Mouse (Mus musculus): Measurements from ENCODE around the gene Pfkm. TPM values are rescaled to one million over a fixed set of nuclear protein-coding genes. Genes with fewer than 3 reads are reported as not detected.

The Pfkm gene
- polyA plus RNA-seq, 1 experiment from 2014 or later, result 4.4 TPM

DNA sequence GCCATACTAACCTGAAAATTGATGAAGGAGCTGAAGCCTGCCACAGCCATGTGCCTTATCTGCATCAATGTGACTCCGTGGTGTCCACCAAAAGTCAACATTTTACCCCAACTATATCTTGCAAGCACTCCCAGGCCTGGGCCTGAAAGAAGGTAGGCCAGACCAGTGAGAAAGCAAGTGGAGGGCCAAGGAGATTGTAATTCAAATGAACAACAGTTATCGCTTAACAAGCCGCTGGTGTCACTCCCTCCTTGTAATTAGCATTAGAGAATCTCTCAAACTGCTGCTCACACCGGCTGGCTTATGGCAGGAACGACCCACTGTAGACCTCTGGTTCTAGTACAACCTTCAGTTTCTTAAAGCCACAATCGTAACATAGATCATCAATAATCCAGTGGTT lies 15.5 kb upstream of the Pfkm start:
- WGBS (ENCODE audit: missing documents), result 94% methylated on average over 6 of the region's 6 CpGs
- H3K4me3 ChIP-seq (ENCODE audit: inconsistent target), result no peak overlapping the region
- no peak overlapping the region for H3K27ac ChIP-seq
- H3K79me2 ChIP-seq (ENCODE audit: inconsistent target), result peaks cover 21% of the 10 kb centered on the region; the same call in 1 of the 2 replicates
- H3K36me3 ChIP-seq (ENCODE audit: inconsistent target), result peaks cover 56% of the 10 kb centered on the region

DNA sequence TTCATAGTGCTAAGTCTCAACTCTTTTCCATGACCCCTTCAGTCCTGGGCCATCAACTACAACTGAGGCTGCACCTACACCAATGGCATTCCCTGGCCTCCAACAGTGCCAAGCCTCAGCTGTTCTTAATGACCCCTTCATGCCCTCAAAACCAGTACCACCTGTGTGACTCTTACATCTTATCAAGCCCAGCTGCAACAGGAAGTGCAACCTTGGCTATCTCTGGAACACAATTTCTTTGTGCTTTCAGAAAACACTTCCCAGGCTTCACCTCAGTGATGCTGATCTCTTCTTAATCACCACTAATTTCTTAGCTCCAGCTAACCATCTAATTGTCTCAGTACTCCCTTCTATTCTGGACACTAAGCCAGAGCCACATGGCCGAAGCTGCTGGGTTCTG lies 3.5 kb upstream of the Pfkm start:
- Histone ChIP-seq H3K79me2 (ENCODE audit: inconsistent target) (peaks cover 67% of the 10 kb centered on the region), H3K36me3 (ENCODE audit: inconsistent target) (peaks cover 13% of the 10 kb centered on the region; the same call in 1 of the 2 replicates), H3K4me3 (ENCODE audit: inconsistent target) (peak overlapping the region; percentile 37), H3K27ac (peak overlapping the region; percentile 89)
- 0% methylated on average over 1 of the region's 1 CpGs for WGBS (ENCODE audit: missing documents)

DNA sequence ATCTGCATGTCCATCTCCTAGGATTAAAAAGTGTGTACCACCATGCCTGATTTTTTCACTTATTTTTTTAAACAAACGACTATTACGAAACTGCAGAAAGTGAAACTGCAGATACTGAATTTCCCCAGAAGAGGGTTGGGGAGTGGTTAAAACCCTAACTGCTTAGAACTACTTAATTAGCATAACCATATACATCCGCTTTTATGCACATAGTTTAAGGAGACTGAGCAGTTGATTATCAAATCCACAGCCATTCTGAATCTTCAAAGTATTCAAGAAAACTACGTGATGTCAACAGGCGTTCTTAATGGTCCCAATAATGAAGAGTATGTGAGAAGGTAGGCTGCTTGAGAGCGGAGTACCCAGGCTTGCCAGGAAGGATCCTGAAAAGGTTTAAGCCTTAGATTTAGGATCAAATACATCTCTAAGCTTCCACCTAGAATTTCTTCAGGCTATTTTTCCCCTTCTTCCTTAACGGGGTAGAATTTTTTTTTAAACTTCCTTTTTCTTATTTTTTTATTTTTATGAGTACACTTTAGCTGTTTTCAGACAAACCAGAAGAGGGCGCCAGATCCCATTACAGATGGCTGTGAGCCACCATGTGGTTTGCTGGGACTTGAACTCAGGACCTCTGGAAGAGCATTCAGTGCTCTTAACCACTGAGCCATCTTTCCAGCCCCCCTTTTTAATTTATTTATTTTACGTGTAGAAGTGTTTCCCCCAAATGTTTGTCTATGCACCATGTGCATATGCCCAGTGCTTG lies 2.8 kb upstream of the Pfkm start:
- H3K79me2 ChIP-seq (ENCODE audit: inconsistent target), result peaks cover 67% of the 10 kb centered on the region
- H3K27ac ChIP-seq, result peak overlapping the region; percentile 89
- 16% methylated on average over 9 of the region's 9 CpGs for WGBS (ENCODE audit: missing documents)
- H3K36me3 ChIP-seq (ENCODE audit: inconsistent target), result peaks cover 13% of the 10 kb centered on the region; the same call in 1 of the 2 replicates
- H3K4me3 ChIP-seq (ENCODE audit: inconsistent target), result peak overlapping the region; percentile 37

DNA sequence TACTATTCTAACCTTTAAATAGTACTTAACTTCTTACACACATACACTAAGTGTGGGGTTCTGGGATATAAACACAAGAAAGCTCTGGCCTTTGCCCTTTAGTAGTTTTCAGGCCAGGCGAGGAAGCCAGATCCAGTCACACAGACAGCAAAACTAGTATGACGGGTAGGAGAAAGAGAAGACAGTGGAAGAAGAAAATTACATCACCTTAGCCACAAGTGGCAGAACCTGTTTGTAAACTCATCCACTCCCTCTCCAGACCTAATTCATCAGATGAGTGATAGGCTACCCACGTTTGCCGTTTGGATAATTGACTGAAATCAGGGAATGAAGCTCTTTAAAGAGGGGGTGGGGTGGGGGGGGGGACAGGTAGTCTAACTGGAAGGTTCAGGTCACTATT lies 548 bp upstream of the Pfkm start:
- peaks cover 56% of the 10 kb centered on the region for H3K79me2 ChIP-seq (ENCODE audit: inconsistent target)
- H3K36me3 ChIP-seq (ENCODE audit: inconsistent target), result no peaks in the 10 kb centered on the region
- 8% methylated on average over 4 of the region's 4 CpGs for WGBS (ENCODE audit: missing documents)
- H3K27ac ChIP-seq, result no peak overlapping the region
- H3K4me3 ChIP-seq (ENCODE audit: inconsistent target), result peak overlapping the region; percentile 75

- H3K79me2 ChIP-seq (ENCODE audit: inconsistent target), result peaks cover 40% of the 10 kb centered on the region
- H3K36me3 ChIP-seq (ENCODE audit: inconsistent target), result no peaks in the 10 kb centered on the region
- 2% methylated on average over 58 of the region's 58 CpGs for WGBS (ENCODE audit: missing documents)
- H3K4me3 ChIP-seq (ENCODE audit: inconsistent target), result peak within 1 kb of the TSS; percentile 75
- H3K27ac ChIP-seq, result peak within 1 kb of the TSS; percentile 78
Measured at GRCm38 (mm10) chr15:98093121-98094011, 977 bp downstream of the Pfkm start, which contains the start of gene Senp1. Gene Senp1 (minus strand): TSS chr15:98093744.

DNA sequence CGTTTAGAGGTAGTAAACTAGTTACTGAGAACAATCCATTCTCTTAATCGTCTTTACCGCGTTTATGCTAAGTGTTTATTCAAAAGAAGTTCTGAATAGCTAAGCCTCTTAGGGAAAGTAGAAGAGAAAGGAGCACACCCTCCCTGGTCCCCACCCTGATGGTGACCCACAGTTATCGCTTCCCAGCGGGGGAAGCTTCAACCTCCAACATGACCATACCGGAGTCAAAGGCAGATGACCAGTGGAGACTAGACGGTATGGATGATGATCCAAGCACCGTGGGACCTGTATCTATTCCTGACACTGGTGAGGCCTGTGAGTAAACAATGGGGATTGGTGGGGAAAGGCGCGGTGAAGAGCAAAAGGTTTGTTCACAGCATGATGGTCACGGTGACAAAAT lies 2.5 kb downstream of the Pfkm start:
- 97% methylated on average over 12 of the region's 12 CpGs for WGBS (ENCODE audit: missing documents)
- peaks cover 30% of the 10 kb centered on the region for H3K79me2 ChIP-seq (ENCODE audit: inconsistent target)
- H3K36me3 ChIP-seq (ENCODE audit: inconsistent target), result no peaks in the 10 kb centered on the region
- no peak overlapping the region for H3K27ac ChIP-seq
- no peak overlapping the region for H3K4me3 ChIP-seq (ENCODE audit: inconsistent target)

DNA sequence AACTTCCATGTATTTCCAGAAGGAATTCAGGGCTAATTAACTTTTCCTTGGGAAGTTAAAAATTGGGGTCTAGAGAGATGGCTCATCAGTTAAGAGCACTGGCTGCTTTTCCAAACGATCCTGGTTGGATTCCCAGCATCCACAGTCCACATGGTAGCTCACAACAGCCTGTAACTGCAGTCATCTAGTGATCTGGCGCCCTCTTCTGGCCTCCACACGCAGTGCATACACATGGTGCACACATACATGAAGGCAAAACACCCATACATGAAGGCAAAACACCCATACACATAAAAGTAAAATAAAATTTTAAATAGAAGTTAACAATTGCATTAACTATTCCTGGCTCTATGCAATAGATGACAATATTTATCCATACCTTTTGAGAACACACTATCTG lies 4.6 kb downstream of the Pfkm start:
- H3K27ac ChIP-seq, result no peak overlapping the region
- 64% methylated on average over 3 of the region's 3 CpGs for WGBS (ENCODE audit: missing documents)
- H3K4me3 ChIP-seq (ENCODE audit: inconsistent target), result no peak overlapping the region
- peaks cover 10% of the 10 kb centered on the region for H3K79me2 ChIP-seq (ENCODE audit: inconsistent target)
- H3K36me3 ChIP-seq (ENCODE audit: inconsistent target), result no peaks in the 10 kb centered on the region

DNA sequence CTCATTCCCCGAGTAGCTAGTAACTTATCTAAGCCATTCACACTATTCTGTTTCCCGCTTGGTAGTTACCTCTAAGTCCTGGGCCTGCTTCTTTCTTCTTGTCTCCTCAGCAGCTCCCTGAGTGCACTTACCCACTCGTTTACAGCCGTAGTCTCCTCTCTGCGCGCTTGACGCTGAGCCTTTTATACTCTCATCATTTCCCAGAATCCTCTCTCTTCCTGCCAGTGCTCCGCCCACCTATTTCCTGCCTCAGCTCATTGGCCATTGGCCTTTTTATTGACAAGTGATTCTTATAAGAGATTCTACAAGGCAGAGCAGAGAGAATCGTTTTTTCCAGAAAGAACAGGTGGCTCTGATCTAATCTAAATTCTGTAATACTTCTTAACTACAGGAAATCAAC lies 6.1 kb downstream of the Pfkm start:
- Histone ChIP-seq H3K79me2 (ENCODE audit: inconsistent target) (no peaks in the 10 kb centered on the region; the same call in 1 of the 2 replicates), H3K4me3 (ENCODE audit: inconsistent target) (no peak overlapping the region), H3K36me3 (ENCODE audit: inconsistent target) (no peaks in the 10 kb centered on the region), H3K27ac (no peak overlapping the region)
- 90% methylated on average over 9 of the region's 9 CpGs for WGBS (ENCODE audit: missing documents)

DNA sequence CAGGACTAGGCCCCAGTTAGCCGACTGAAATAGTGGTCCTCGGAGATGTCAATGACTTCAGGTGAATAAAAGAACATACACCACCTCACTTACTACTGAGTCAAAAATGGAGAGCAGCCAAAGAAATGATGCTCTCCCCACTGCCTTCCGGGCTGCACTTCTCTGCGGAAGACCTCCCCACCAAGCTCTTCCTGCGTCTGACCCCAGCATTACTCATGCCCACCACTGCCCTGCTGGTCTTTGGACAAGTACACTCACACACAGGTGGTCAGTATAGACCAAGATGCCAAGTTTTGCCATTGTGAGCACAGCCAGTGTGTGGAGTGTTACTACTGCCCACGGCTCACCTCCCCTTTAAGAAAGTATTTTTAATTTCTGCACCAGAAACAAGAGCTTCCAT lies 10.0 kb downstream of the Pfkm start:
- Histone ChIP-seq H3K27ac (no peak overlapping the region), H3K79me2 (ENCODE audit: inconsistent target) (no peaks in the 10 kb centered on the region), H3K36me3 (ENCODE audit: inconsistent target) (no peaks in the 10 kb centered on the region), H3K4me3 (ENCODE audit: inconsistent target) (no peak overlapping the region)
- 91% methylated on average over 6 of the region's 6 CpGs for WGBS (ENCODE audit: missing documents)

DNA sequence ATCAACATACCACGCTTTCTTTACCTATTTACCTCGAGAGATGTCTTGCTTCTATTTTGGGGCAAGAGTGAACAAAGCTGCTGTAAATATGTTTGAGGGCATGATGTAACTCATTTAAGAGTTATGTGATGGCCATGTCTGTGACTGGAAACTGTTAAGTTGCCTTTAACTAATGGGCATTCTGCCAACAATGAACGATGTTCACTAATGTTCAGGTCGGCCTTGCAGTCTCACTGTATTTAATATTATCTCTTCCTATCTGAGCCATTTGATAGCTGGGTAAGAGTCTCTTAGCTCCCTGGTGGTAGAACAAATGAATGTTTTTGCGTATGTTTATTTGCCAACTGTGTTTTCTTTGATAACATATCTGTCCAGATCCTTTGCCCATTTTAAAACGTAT lies 14.1 kb downstream of the Pfkm start:
- Histone ChIP-seq H3K27ac (no peak overlapping the region), H3K36me3 (ENCODE audit: inconsistent target) (no peaks in the 10 kb centered on the region), H3K79me2 (ENCODE audit: inconsistent target) (no peaks in the 10 kb centered on the region), H3K4me3 (ENCODE audit: inconsistent target) (no peak overlapping the region)
- WGBS (ENCODE audit: missing documents), result 87% methylated on average over 6 of the region's 6 CpGs

DNA sequence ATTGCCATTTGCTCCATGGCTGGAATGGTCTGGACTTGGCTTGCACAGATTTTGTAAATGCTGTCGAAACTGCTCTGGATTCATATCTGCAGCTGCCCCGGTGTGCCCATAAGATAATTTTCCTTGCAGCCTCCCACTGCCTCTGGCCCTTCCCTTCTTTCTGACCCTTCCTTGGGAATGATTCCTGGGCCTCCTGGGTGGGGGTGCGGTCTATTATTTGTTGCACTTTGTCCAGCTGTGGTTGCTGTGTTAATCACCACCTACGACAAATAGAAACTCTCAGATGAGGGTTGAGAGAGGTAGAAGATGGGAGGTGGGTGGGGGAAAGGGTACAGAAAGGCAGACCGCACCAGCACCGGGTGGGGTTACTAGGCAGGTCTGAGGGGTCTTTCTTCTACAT lies 14.8 kb downstream of the Pfkm start:
- Histone ChIP-seq H3K4me3 (ENCODE audit: inconsistent target) (no peak overlapping the region), H3K36me3 (ENCODE audit: inconsistent target) (no peaks in the 10 kb centered on the region), H3K27ac (no peak overlapping the region), H3K79me2 (ENCODE audit: inconsistent target) (no peaks in the 10 kb centered on the region)
- 97% methylated on average over 6 of the region's 6 CpGs for WGBS (ENCODE audit: missing documents)

- WGBS (ENCODE audit: missing documents), result 51% methylated on average over 11 of the region's 11 CpGs
- Histone ChIP-seq H3K79me2 (ENCODE audit: inconsistent target) (no peaks in the 10 kb centered on the region), H3K27ac (no peak overlapping the region), H3K36me3 (ENCODE audit: inconsistent target) (no peaks in the 10 kb centered on the region), H3K4me3 (ENCODE audit: inconsistent target) (peak overlapping the region; percentile 62; the same call in 1 of the 2 replicates)
Measured at GRCm38 (mm10) chr15:98107703-98108296, 15.4 kb downstream of the Pfkm start.

DNA sequence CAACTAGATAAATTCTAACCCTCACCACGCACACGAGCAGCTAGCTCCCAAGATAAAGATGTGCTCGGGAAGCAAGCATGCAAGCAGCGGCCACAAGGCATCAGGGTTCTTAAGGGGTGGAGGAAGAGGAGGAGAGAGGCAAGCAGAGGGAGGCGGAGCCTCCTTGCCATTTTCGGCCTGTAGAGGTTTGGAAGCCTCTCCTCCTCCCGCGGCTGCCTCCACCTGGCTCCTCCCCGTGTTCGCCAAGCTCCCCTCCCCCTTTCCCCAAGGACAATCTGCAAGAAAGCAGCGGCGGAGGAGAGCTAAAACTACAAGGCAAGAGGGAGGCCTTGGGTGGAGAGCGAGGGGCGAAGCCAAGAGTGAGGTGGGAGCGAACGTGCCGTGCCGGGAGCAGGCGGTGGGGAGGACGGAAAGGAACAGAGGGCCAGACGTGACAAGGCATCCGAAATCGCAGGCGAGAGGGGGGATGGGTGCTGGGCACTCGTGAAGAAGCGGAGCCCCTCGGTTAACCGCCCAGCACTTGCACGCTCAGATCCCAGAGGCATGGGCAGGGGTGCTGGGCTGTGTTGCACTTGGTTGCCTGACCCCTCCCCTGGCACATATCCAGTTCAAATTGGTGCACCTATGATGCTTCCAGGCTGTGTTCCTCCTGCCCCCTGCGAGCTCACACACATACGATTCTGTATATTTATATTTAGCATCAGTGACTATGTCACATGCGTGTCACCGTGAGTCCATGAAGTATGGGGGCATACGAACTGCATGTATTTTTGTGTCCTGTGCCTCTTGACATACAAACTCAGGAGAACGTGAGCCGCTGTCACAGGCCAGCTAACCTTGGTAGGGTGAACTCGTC lies 16.1 kb downstream of the Pfkm start:
- Histone ChIP-seq H3K36me3 (ENCODE audit: inconsistent target) (no peaks in the 10 kb centered on the region), H3K4me3 (ENCODE audit: inconsistent target) (peak overlapping the region; percentile 62), H3K27ac (no peak overlapping the region), H3K79me2 (ENCODE audit: inconsistent target) (no peaks in the 10 kb centered on the region)
- WGBS (ENCODE audit: missing documents), result 3% methylated on average over 37 of the region's 37 CpGs

- 61% methylated on average over 5 of the region's 5 CpGs for WGBS (ENCODE audit: missing documents)
- H3K4me3 ChIP-seq (ENCODE audit: inconsistent target), result no peak overlapping the region
- H3K27ac ChIP-seq, result no peak overlapping the region
- no peaks in the 10 kb centered on the region for H3K36me3 ChIP-seq (ENCODE audit: inconsistent target)
- no peaks in the 10 kb centered on the region for H3K79me2 ChIP-seq (ENCODE audit: inconsistent target)
Measured at GRCm38 (mm10) chr15:98111791-98112190, 19.4 kb downstream of the Pfkm start.
